Mouse (Mus musculus) hindbrain, embryonic 10.5 days (tissue): ENCODE results near the gene Stc2. TPM values are rescaled to one million over a fixed set of nuclear protein-coding genes. Genes with fewer than 3 reads are reported as not detected.

ENCODE experiments used
- DNase-seq: peaks from one replicate; pipeline ENCODE4 v3.0.0-alpha.2; 2017; ENCODE audit warnings: low spot score
- H3K27ac ChIP-seq: fragments of 300-500 bp; sonication (generic); 2 replicates; pipeline ENCODE4 v1.5.1; 2016; ENCODE audit warnings: mild to moderate bottlenecking, moderate library complexity
- H3K27me3 ChIP-seq: fragments of 300-500 bp; sonication (generic); 2 replicates; pipeline ENCODE4 v1.6.1; 2016; ENCODE audit warnings: mild to moderate bottlenecking; ENCODE audit not compliant: poor library complexity, insufficient read depth, severe bottlenecking
- H3K36me3 ChIP-seq: fragments of 300-500 bp; sonication (generic); 2 replicates; pipeline ENCODE4 v1.6.1; 2016; ENCODE audit warnings: mild to moderate bottlenecking, moderate library complexity
- H3K4me1 ChIP-seq: fragments of 300-500 bp; sonication (generic); replicated peaks from 2 replicates; pipeline ENCODE4 v1.6.1; 2016; ENCODE audit warnings: mild to moderate bottlenecking
- H3K4me3 ChIP-seq: fragments of 300-500 bp; sonication (generic); 2 replicates; pipeline ENCODE4 v1.5.1; 2016; ENCODE audit warnings: mild to moderate bottlenecking, moderate library complexity
- H3K9me3 ChIP-seq: fragments of 300-500 bp; sonication (generic); 2 replicates; pipeline ENCODE4 v1.6.1; 2016; ENCODE audit warnings: mild to moderate bottlenecking, moderate library complexity
- WGBS: fragments of 180-500 bp; shearing (Covaris S2); methylation state at CpG from one replicate; pipeline ENCODE4 v1.1.7; 2016; 5-methylcytosine and 5-hydroxymethylcytosine counted together
- polyA plus RNA-seq: library from polyadenylated mRNA; unstranded; fragments of >200 nt; fragmentation: Nextera tagmentation; extraction: Ambion mirVana; gene quantifications from 2 replicates; pipeline ENCODE4 v1.2.1, GENCODE M21; 2016

Stc2 gene
- polyA plus RNA-seq = 0.90 and 1.5 TPM in 2 replicates

- WGBS = under 1% methylated on average over 51 of the region's 51 CpGs
- peak; percentile 85 for DNase-seq
- Histone ChIP-seq H3K4me1 (peaks cover 30% of the 10 kb centered on the region), H3K36me3 (no peaks in the 10 kb centered on the region), H3K27ac (peak within 1 kb of the TSS; percentile 68), H3K4me3 (peak within 1 kb of the TSS; percentile 60), H3K9me3 (no peaks in the 10 kb centered on the region), H3K27me3 (peaks cover 55% of the 10 kb centered on the region)
Observed at GRCm38 (mm10) chr11:31369648-31370286, at the start of gene Stc2. TSS of gene Stc2 (minus strand) at chr11:31370074.

DNA sequence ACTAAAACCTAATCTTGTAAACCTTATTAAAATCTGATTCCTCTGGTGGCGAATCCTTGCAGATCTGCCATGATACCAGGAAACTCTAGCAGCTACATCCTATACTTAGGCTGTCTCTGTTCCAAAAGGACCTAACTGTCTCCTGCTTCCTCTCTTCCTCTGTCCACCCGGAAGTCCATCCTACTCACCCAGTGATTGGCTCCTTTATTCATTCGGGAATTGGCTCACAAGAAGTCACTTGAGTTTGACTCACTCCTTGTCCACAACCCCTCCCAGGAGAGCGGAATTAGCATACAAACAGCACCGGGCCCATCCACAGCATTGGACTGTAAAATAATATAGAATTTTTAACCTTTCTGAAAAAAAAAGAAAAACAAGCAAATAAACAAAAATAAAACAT lies 47.2 kb upstream of the Stc2 start:
- Histone ChIP-seq H3K27ac (no peak overlapping the region), H3K4me3 (no peak overlapping the region), H3K27me3 (no peaks in the 10 kb centered on the region), H3K9me3 (no peaks in the 10 kb centered on the region), H3K4me1 (no peaks in the 10 kb centered on the region), H3K36me3 (no peaks in the 10 kb centered on the region)
- no peak for DNase-seq
- 81% methylated on average over 5 of the region's 5 CpGs for WGBS

DNA sequence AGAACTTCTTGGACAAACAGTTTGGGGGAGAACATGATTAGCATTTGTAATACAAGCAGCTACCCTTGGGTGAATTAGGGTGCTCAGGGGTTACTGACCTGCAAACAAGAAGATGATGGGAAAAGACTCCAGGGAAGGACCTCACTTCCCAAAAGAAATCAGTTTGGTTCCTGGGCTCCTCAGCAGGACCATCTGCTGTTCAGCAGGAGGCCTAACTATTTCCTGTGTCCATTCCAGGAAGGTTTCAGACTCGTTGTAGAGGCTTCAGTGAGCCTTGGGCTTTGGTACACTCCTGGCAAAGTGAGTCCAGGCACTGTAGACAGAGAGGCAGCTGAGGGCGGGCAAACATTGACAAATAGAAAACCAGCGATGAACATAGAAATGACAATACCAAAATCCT lies 42.5 kb upstream of the Stc2 start:
- WGBS = 82% methylated on average over 3 of the region's 3 CpGs
- H3K4me1 ChIP-seq = no peaks in the 10 kb centered on the region
- H3K27me3 ChIP-seq = no peaks in the 10 kb centered on the region
- DNase-seq = no peak
- no peaks in the 10 kb centered on the region for H3K36me3 ChIP-seq
- no peak overlapping the region for H3K4me3 ChIP-seq
- H3K27ac ChIP-seq = no peak overlapping the region
- peaks cover 8% of the 10 kb centered on the region; the same call in 1 of the 2 replicates for H3K9me3 ChIP-seq

- peaks cover 8% of the 10 kb centered on the region; the same call in 1 of the 2 replicates for H3K9me3 ChIP-seq
- H3K36me3 ChIP-seq = no peaks in the 10 kb centered on the region
- no peak overlapping the region for H3K27ac ChIP-seq
- 92% methylated on average over 1 of the region's 1 CpGs for WGBS
- H3K27me3 ChIP-seq = no peaks in the 10 kb centered on the region
- H3K4me1 ChIP-seq = no peaks in the 10 kb centered on the region
- no peak overlapping the region for H3K4me3 ChIP-seq
- no peak for DNase-seq
Observed at GRCm38 (mm10) chr11:31406736-31407135, 36.9 kb upstream of the Stc2 start.

DNA sequence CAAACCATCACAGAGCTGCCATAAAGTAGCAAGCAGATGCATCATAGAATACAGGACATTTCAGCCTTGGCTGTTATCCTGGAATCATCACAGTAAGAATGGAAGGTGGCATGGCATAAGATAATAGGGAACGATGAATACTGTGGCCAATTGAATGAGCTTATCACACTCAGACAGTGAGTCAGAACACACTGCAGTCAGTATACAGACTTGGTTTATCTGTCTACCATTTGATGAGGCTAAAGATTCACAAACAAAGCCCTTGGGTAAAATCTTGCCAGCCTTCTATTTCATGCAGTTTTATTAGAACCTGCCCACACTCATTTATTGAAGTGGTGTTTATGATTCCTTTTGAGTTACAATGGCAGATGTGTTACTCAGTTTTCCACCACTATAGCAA lies 33.2 kb upstream of the Stc2 start:
- no peaks in the 10 kb centered on the region for H3K27me3 ChIP-seq
- H3K9me3 ChIP-seq = no peaks in the 10 kb centered on the region
- DNase-seq = no peak
- H3K36me3 ChIP-seq = no peaks in the 10 kb centered on the region
- WGBS = 95% methylated on average over 1 of the region's 1 CpGs
- no peaks in the 10 kb centered on the region for H3K4me1 ChIP-seq
- H3K4me3 ChIP-seq = no peak overlapping the region
- no peak overlapping the region for H3K27ac ChIP-seq

GRCm38 (mm10) chr11:31398604-31399003 lies 28.7 kb upstream of the Stc2 start:
- no peak for DNase-seq
- H3K4me1 ChIP-seq = no peaks in the 10 kb centered on the region
- H3K36me3 ChIP-seq = no peaks in the 10 kb centered on the region
- WGBS = 78% methylated on average over 2 of the region's 2 CpGs
- no peaks in the 10 kb centered on the region for H3K27me3 ChIP-seq
- H3K9me3 ChIP-seq = no peaks in the 10 kb centered on the region
- H3K27ac ChIP-seq = no peak overlapping the region
- H3K4me3 ChIP-seq = no peak overlapping the region

- DNase-seq = no peak
- Histone ChIP-seq H3K36me3 (no peaks in the 10 kb centered on the region), H3K9me3 (no peaks in the 10 kb centered on the region), H3K4me1 (no peaks in the 10 kb centered on the region), H3K27me3 (no peaks in the 10 kb centered on the region), H3K4me3 (no peak overlapping the region), H3K27ac (no peak overlapping the region)
- 65% methylated on average over 6 of the region's 6 CpGs for WGBS
Observed at GRCm38 (mm10) chr11:31396638-31397417, 27.0 kb upstream of the Stc2 start.

DNA sequence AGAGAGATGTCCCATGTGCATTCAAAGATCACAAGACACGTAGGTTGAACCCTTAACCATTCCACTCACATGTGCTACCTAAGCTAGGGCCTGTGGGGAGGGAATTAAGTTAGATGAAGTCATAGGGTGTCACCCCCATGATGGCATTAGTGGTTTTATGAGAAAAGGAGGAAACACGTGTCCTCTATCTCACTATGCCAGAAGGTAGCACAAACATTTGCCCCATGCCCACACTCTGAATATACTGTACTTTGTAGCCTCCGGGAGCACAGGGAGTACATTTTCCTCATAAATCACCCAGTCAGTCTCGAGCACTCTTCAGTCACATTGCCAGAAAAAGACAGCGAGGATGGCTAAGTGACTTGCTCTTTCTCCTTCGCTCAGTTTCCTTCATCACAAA lies 24.2 kb upstream of the Stc2 start:
- no peak overlapping the region for H3K27ac ChIP-seq
- 88% methylated on average over 6 of the region's 6 CpGs for WGBS
- H3K27me3 ChIP-seq = no peaks in the 10 kb centered on the region
- no peaks in the 10 kb centered on the region for H3K9me3 ChIP-seq
- DNase-seq = no peak
- no peak overlapping the region for H3K4me3 ChIP-seq
- H3K4me1 ChIP-seq = no peaks in the 10 kb centered on the region
- H3K36me3 ChIP-seq = no peaks in the 10 kb centered on the region

DNA sequence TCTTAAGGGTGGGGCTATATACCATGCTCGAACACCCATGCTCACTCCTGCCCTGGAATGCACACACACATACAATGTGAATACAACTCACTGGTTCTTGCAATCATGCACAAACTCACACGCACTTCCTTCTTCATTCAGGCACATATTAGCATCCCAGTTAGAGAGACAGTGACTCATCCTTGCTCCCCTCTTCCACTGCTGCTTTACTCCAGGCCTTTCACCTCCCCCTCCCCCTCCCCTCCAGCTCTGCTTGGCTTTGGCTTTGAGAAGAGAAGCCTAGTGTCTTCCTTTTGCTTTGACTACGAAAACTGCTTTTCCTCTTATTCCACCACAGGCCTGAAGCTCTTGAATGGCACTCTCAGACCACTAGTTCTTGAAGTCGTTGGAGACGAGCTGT lies 22.5 kb upstream of the Stc2 start:
- Histone ChIP-seq H3K27me3 (no peaks in the 10 kb centered on the region), H3K4me3 (no peak overlapping the region), H3K27ac (no peak overlapping the region), H3K36me3 (no peaks in the 10 kb centered on the region), H3K9me3 (no peaks in the 10 kb centered on the region), H3K4me1 (no peaks in the 10 kb centered on the region)
- WGBS = 80% methylated on average over 5 of the region's 5 CpGs
- no peak for DNase-seq

GRCm38 (mm10) chr11:31388890-31389289 lies 19.0 kb upstream of the Stc2 start:
- no peaks in the 10 kb centered on the region for H3K36me3 ChIP-seq
- H3K4me1 ChIP-seq = no peaks in the 10 kb centered on the region
- H3K27ac ChIP-seq = no peak overlapping the region
- no peak for DNase-seq
- WGBS = 84% methylated on average over 4 of the region's 4 CpGs
- no peak overlapping the region for H3K4me3 ChIP-seq
- H3K27me3 ChIP-seq = no peaks in the 10 kb centered on the region
- no peaks in the 10 kb centered on the region for H3K9me3 ChIP-seq

GRCm38 (mm10) chr11:31387526-31387925 lies 17.7 kb upstream of the Stc2 start:
- Histone ChIP-seq H3K4me1 (no peaks in the 10 kb centered on the region), H3K4me3 (no peak overlapping the region), H3K36me3 (no peaks in the 10 kb centered on the region), H3K9me3 (no peaks in the 10 kb centered on the region), H3K27me3 (no peaks in the 10 kb centered on the region), H3K27ac (no peak overlapping the region)
- WGBS = 92% methylated on average over 5 of the region's 5 CpGs
- no peak for DNase-seq

- H3K4me1 ChIP-seq = no peaks in the 10 kb centered on the region
- no peaks in the 10 kb centered on the region for H3K9me3 ChIP-seq
- no peak overlapping the region for H3K27ac ChIP-seq
- 77% methylated on average over 3 of the region's 3 CpGs for WGBS
- H3K4me3 ChIP-seq = no peak overlapping the region
- H3K36me3 ChIP-seq = no peaks in the 10 kb centered on the region
- no peaks in the 10 kb centered on the region for H3K27me3 ChIP-seq
- DNase-seq = no peak
Observed at GRCm38 (mm10) chr11:31386571-31386970, 16.7 kb upstream of the Stc2 start.

DNA sequence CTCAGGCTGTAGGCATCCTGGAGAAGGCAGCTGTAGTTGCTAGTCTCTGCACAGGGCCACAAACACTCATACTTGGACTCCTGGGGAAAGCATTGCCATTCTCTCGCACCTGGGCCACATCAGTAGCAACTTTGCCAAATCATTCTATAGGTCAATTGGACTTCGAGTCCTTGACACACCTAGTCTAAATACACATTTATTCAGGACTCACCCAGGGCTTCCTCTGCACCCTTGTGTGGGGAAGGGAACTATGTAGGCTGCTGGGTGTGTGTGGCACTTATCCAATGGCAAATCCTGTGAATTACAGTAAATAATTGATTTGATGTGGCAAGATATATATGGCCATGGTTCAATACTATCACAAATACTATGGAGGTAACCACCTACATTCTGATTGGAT lies 14.1 kb upstream of the Stc2 start:
- 91% methylated on average over 2 of the region's 2 CpGs for WGBS
- no peaks in the 10 kb centered on the region for H3K36me3 ChIP-seq
- no peaks in the 10 kb centered on the region for H3K9me3 ChIP-seq
- DNase-seq = no peak
- H3K4me3 ChIP-seq = no peak overlapping the region
- H3K4me1 ChIP-seq = no peaks in the 10 kb centered on the region
- H3K27me3 ChIP-seq = no peaks in the 10 kb centered on the region
- no peak overlapping the region for H3K27ac ChIP-seq
